Mouse (Mus musculus): Measurements from ENCODE around the gene Atp6v1b1. TPM values are rescaled to one million over a fixed set of nuclear protein-coding genes. Genes with fewer than 3 reads are reported as not detected.

Atp6v1b1 gene
- polyA plus RNA-seq, 1 experiment from 2014 or later = not detected

DNA sequence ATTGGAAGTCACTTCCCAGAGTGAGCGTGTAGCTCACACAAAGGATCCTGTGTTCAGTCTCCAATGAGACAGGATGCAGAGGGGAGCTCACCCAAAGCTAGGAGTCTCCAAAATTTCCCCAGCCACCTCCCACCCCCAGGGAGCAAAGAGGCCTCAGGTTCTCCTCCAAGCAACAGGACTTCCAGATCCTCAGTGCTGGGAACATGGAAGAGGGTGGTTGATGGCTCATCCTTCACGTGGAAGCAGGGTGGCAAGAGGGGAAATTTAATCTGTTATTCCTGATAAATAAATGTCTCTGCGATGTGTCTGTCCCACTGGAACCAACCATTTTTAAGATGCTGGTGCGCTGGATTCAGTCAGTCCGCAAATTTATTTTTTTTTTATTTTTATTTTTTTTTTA lies 38.1 kb upstream of the Atp6v1b1 start:
- no peak for ATAC-seq (ENCODE audit: insufficient number of reproducible peaks, low FRiP score)
- no peak overlapping the region for H3K27ac ChIP-seq (ENCODE audit: poor library complexity, severe bottlenecking)
- no peak overlapping the region for H3K4me2 ChIP-seq
- H3K9ac ChIP-seq = no peak overlapping the region
- WGBS = 19% methylated on average over 5 of the region's 5 CpGs
- H3K4me1 ChIP-seq (replicated peaks) = peaks cover 5% of the 10 kb centered on the region; the same call in 1 of the 2 replicates
- no peaks in the 10 kb centered on the region for H3K9me3 ChIP-seq (replicated peaks)
- H3K36me3 ChIP-seq = no peaks in the 10 kb centered on the region
- peaks cover 91% of the 10 kb centered on the region for H3K27me3 ChIP-seq (replicated peaks)
- H3K4me3 ChIP-seq = no peak overlapping the region

DNA sequence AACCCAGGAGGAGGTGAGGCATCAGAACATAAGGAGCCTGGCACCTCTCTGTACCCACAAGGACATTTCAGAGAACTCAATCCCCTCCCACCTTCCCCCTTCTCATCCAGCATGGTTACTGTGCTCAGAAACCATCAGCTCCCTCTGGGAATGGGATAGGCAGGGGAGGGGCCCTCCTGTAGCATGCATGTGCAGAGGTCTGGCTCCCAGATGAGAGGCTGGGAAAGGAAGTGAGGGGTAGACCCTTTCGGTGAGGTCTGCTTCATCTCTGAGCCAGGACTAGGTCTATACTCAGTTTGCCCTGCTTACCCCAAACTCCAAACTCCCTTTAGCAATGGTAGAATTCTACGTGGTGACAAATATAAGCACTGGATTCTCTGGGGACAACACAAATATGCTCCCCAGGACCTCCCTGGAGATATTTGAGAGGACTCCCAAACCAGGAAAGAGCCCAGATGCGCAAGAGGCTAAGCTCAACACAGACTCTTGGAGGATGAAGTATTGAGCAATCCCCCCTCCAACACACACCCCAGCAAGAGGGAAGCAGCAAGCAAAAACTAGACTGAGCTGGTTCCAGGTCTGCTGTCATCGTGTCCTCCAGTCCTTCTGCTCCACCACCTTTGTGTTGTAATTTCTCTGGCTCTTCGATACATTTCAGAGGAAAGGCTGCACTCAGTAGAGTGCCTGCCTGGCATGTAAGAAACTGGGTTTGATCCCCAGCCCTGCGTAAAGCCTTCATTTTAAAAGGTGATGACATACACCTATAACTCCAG lies 34.9 kb upstream of the Atp6v1b1 start:
- no peaks in the 10 kb centered on the region for H3K9me3 ChIP-seq (replicated peaks)
- H3K27me3 ChIP-seq (replicated peaks) = peaks cover 99% of the 10 kb centered on the region
- H3K36me3 ChIP-seq = no peaks in the 10 kb centered on the region
- no peak overlapping the region for H3K9ac ChIP-seq
- H3K4me2 ChIP-seq = no peak overlapping the region
- ATAC-seq (ENCODE audit: insufficient number of reproducible peaks, low FRiP score) = no peak
- no peak overlapping the region for H3K4me3 ChIP-seq
- no peak overlapping the region for H3K27ac ChIP-seq (ENCODE audit: poor library complexity, severe bottlenecking)
- WGBS = 6% methylated on average over 6 of the region's 6 CpGs
- peaks cover 20% of the 10 kb centered on the region for H3K4me1 ChIP-seq (replicated peaks)

DNA sequence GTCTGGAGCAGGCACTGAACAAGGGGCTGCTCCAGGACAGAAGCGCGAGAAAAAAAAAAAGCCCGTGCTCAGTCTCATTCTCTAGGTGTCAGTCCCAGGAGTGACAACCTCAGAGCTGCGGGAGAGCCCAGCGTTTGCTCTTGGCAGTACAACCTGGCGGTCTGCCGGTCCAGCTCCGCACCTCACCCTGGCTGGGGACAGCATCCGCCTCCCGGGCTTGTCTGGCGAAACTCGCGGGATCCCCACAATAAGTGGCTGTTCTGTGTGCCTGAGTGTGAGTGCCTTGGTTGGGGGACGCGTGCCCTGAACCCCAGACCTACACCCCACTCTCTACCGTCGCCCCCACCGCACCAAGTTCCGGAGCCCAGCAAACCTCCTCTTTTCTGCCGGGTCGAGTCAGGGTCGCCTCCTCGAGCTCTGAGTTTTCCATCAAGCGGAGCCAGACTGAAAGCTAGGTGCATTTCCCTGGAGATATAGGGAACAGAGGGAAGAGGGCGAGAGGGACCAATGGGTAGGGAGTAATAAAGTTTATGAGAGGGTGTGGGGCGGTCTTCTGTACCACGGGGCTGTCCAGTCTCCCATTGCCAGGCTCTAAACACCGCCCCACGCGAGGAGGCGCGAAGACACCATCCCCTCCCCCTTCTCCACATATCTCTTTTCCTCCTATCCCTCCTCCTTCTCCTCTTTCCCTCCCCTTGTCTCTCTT lies 32.3 kb upstream of the Atp6v1b1 start:
- H3K9ac ChIP-seq = no peak overlapping the region
- H3K4me1 ChIP-seq (replicated peaks) = peaks cover 26% of the 10 kb centered on the region
- peak overlapping the region; percentile 93 for H3K4me2 ChIP-seq
- peaks cover 99% of the 10 kb centered on the region for H3K27me3 ChIP-seq (replicated peaks)
- H3K36me3 ChIP-seq = no peaks in the 10 kb centered on the region
- no peak for ATAC-seq (ENCODE audit: insufficient number of reproducible peaks, low FRiP score)
- peak overlapping the region; percentile 54 for H3K4me3 ChIP-seq
- no peaks in the 10 kb centered on the region for H3K9me3 ChIP-seq (replicated peaks)
- no peak overlapping the region for H3K27ac ChIP-seq (ENCODE audit: poor library complexity, severe bottlenecking)
- WGBS = under 1% methylated on average over 32 of the region's 32 CpGs

DNA sequence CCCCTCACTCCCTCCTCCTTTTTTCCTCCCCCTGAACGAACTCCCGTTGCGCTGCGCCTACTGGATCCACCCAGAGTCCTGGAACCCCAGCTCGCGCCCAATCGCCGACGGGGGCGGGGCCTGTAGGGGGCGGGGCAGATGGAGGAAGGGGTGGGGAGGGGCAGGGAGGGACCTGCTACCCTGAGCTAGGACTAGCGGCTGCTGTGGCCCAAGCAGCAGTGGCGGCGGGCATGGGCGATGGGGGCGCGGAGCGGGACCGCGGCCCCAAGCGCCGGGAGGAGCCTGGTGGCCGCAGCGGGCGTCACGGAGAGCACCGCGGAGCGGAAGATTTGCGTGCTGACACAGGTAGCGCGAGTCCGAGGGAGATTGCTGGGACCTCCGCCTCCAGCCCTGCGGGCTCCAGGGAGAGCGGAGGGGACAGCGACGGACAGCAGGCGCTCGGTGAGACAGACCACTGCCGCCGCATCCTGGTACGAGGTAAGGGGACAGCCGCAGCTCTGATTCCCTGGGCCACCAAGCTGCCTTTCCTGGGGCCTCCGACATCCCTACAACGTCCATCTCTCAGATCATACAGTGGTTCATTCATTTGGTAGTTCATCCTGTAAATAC lies 31.6 kb upstream of the Atp6v1b1 start, which contains the start of gene Vax2:
Gene Vax2, plus strand, starts transcription at position 198 of the 609 bp plus-strand sequence.
- Histone ChIP-seq H3K36me3 (no peaks in the 10 kb centered on the region), H3K27me3 (replicated peaks) (peaks cover 99% of the 10 kb centered on the region), H3K4me3 (peak within 1 kb of the TSS; percentile 54), H3K9ac (peak within 1 kb of the TSS; percentile 43; the same call in 1 of the 2 replicates), H3K4me2 (peak within 1 kb of the TSS; percentile 93), H3K4me1 (replicated peaks) (peaks cover 30% of the 10 kb centered on the region), H3K27ac (ENCODE audit: poor library complexity, severe bottlenecking) (no peak within 1 kb of the TSS), H3K9me3 (replicated peaks) (no peaks in the 10 kb centered on the region)
- under 1% methylated on average over 40 of the region's 46 CpGs for WGBS
- peak; percentile 79; the same call in 1 of the 2 replicates for ATAC-seq (ENCODE audit: insufficient number of reproducible peaks, low FRiP score)

DNA sequence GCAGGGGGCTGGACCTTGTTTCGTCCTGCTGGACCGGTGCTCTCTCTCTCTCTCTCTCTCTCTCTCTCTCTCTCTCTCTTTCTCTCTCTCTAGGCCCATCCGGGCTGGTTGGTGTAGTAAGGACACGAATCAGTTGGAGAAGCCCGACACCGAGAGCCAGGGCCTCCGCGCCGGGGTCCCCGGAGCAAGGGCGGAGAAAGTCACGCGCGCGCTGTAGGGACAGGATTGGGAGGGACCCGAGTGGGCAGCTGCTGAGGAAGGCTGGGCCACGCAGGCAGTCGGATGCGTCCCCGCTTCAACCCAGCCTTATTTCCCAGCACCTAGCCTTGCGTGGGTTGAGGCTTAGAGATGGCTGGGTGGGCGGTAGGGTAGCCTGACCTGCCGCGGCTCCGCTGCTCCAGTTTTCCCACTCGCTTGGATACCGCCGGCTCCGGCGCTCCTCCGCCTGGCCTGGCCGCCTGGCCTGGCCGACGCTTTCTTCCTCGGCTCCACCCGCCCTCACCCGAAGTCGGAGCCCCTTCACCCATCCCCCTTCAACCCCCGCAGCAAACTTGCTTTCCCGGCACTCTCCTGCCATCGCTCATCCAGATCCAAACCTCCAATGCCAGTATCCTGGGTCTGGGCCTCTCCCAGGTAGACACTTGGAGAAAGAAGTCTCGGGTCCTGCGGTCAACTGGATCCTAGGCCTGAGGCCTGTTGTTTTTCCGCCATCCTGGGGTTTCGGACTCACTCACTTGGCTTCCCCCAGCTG lies 30.9 kb upstream of the Atp6v1b1 start:
- Histone ChIP-seq H3K4me1 (replicated peaks) (peaks cover 30% of the 10 kb centered on the region), H3K4me2 (peak overlapping the region; percentile 93), H3K9me3 (replicated peaks) (no peaks in the 10 kb centered on the region), H3K9ac (0 out of 2 replicates have a peak overlapping the region, but pooled peaks have one; percentile 43), H3K36me3 (no peaks in the 10 kb centered on the region), H3K4me3 (peak overlapping the region; percentile 54), H3K27ac (ENCODE audit: poor library complexity, severe bottlenecking) (no peak overlapping the region), H3K27me3 (replicated peaks) (peaks cover 96% of the 10 kb centered on the region)
- peak; percentile 28; the same call in 1 of the 2 replicates for ATAC-seq (ENCODE audit: insufficient number of reproducible peaks, low FRiP score)
- 2% methylated on average over 44 of the region's 45 CpGs for WGBS

DNA sequence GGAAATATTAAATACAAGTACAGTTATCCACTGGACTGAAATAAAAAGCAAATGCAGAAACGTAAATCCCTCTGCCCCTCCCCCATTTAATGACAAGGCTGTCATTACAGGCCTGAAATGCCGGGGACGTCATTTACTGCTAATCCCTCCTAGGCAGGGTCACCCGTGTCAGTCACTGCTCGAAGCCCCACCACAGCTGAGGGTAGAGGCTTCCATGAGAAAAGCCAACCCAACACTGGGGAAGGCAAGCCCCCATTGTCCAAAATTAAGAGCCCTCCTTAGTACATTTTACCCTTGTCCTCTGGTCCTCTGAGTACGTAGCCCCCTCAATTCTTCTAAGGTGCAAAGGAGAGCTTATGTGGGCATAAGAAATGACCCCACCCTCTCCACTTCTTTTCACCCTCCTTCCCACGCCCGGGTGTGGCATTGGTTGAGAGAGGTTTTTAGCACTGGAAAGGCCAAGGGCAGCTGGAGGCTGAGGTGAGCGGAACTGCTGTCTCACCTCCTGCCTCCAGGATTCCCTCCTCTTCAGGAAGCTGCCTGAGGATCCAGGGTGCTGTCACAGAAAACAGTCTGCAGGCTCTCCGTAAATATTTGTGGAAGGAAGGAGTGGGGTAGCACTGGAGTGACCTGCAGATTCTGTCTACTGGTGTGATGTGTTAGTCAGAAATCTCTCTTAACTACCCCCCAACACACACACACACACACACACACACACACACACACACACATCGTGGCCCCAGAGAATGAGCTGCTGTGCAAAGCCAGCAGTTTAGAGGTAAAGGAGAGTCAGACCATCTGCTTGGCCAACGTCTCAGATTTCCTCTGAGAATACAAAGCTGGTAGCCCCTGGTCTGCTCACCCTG lies 29.3 kb upstream of the Atp6v1b1 start:
- peaks cover 96% of the 10 kb centered on the region for H3K27me3 ChIP-seq (replicated peaks)
- 3% methylated on average over 12 of the region's 12 CpGs for whole genome bisulfite sequencing
- H3K4me3 ChIP-seq = no peak overlapping the region
- H3K9ac ChIP-seq = no peak overlapping the region
- H3K36me3 ChIP-seq = no peaks in the 10 kb centered on the region
- no peak overlapping the region for H3K4me2 ChIP-seq
- H3K27ac ChIP-seq (ENCODE audit: poor library complexity, severe bottlenecking) = no peak overlapping the region
- no peak for ATAC-seq (ENCODE audit: insufficient number of reproducible peaks, low FRiP score)
- no peaks in the 10 kb centered on the region for H3K9me3 ChIP-seq (replicated peaks)
- H3K4me1 ChIP-seq (replicated peaks) = peaks cover 30% of the 10 kb centered on the region

DNA sequence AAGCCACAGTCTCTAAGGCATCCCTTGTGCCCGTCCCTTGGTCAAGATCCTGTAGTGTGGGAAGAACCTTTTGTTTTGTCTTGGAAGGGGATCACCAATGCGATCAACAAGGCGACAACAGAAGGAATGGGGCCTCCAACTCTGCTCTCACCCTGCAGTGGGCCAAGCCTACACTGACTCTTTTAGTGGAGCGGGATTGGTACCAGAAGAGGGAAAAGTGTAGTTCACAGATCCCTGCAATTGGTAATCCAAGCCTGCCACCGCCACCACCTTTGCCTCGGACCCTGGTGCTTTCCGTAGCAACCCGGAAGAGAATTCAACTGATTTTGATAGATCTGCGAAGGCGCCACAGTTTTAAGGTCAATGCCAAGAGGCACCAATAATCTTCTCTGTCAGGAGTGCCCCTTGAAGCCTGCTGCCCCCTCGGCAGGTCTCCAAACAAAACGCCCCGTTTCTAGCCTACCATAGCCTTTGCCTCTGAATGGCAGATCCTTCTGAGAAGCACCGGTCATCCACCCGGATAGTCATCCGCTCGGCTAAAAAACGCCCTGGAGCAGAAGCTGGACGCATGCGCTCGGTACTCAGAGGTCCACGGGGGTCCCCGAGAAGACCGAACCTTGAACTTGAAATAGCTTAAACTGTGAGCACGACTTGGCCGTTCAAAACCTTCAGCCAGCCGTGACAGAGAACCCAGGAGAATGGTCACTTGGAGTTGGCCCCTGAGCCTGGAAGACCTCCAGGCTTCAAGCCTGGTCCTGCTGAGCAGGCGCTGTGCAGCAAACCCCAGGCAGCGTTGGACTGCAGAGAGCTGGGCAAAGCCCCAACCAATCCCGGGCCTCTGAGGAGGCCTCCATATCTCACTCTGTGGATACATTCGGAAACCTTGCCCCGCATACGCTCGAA lies 28.3 kb upstream of the Atp6v1b1 start:
- no peaks in the 10 kb centered on the region for H3K36me3 ChIP-seq
- no peak for ATAC-seq (ENCODE audit: insufficient number of reproducible peaks, low FRiP score)
- peaks cover 30% of the 10 kb centered on the region for H3K4me1 ChIP-seq (replicated peaks)
- no peak overlapping the region for H3K9ac ChIP-seq
- no peaks in the 10 kb centered on the region for H3K9me3 ChIP-seq (replicated peaks)
- H3K4me3 ChIP-seq = no peak overlapping the region
- WGBS = 1% methylated on average over 34 of the region's 34 CpGs
- peaks cover 94% of the 10 kb centered on the region for H3K27me3 ChIP-seq (replicated peaks)
- no peak overlapping the region; the same call in 1 of the 2 replicates for H3K4me2 ChIP-seq
- no peak overlapping the region for H3K27ac ChIP-seq (ENCODE audit: poor library complexity, severe bottlenecking)

DNA sequence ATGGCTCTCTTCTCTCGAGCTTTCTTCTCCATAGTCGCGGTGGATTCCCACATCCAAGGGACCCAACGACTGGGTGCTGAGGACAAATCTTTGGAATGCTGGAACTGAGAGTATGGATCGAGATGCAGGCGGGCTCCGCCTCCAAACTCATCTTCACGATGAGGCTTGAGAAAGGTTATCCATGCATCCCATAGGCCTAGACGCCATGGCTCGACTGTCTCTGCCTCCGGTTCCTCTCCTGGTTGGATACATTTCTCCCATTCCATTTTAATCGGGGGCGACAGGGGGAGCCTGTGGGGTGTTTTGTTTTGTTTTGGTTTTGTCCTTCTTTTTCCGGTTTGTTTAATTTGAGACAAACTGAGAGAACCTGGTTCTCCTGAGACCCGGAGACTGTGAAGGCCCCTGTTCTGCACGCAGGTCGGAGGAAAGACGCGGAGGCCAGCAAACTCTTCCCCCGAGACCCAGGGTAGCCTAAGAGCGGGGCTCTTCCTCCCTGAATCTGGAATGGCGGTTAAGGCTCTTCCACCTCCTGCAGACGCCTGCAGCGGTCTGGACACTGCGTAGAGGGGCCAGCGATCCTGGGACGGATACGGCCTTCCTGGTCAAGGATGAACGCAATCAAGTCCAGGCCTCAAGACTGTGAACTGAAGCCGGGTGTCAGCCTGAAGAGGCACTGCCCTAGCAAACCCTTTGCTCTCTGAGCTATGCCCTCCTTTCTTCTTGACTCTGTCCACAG lies 27.2 kb upstream of the Atp6v1b1 start:
- WGBS = 1% methylated on average over 30 of the region's 30 CpGs
- no peak for ATAC-seq (ENCODE audit: insufficient number of reproducible peaks, low FRiP score)
- H3K4me2 ChIP-seq = peak overlapping the region; percentile 37
- H3K27me3 ChIP-seq (replicated peaks) = peaks cover 94% of the 10 kb centered on the region
- no peak overlapping the region for H3K27ac ChIP-seq (ENCODE audit: poor library complexity, severe bottlenecking)
- peaks cover 24% of the 10 kb centered on the region for H3K4me1 ChIP-seq (replicated peaks)
- H3K9ac ChIP-seq = no peak overlapping the region
- H3K9me3 ChIP-seq (replicated peaks) = no peaks in the 10 kb centered on the region
- H3K36me3 ChIP-seq = no peaks in the 10 kb centered on the region
- H3K4me3 ChIP-seq = peak overlapping the region; percentile 17; the same call in 1 of the 2 replicates

DNA sequence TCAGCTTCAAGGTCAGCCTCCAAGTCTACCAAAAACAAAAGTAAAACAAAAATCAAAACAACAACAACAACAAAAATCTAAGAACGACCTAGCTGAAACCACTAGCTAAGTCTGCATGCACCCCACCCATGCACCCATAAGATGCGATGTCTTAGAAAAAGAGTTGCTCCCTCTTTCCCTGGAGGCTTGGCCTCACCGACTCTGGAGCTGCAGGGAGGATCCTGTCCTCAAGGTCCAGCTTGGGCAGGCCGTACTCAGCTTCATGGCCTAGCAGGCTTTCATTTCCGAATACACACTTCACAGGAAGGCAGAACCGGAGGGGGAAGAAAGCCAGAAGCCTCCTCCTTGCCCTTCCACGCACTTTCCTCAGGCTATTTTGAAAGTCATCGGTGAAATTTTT lies 25.8 kb upstream of the Atp6v1b1 start:
- Histone ChIP-seq H3K9me3 (replicated peaks) (no peaks in the 10 kb centered on the region), H3K4me2 (no peak overlapping the region), H3K4me1 (replicated peaks) (peaks cover 10% of the 10 kb centered on the region), H3K27ac (ENCODE audit: poor library complexity, severe bottlenecking) (no peak overlapping the region), H3K36me3 (no peaks in the 10 kb centered on the region), H3K4me3 (no peak overlapping the region), H3K9ac (no peak overlapping the region), H3K27me3 (replicated peaks) (peaks cover 94% of the 10 kb centered on the region)
- no peak for ATAC-seq (ENCODE audit: insufficient number of reproducible peaks, low FRiP score)
- 4% methylated on average over 8 of the region's 8 CpGs for WGBS

Data from heart, embryonic 12.5 days (tissue).